Mouse (Mus musculus) midbrain, embryonic 13.5 days (tissue): ENCODE data around the gene Slc36a2. TPM values are rescaled to one million over a fixed set of nuclear protein-coding genes. Genes with fewer than 3 reads are reported as not detected.

Source experiments
- ATAC-seq: fragments of 200-750 bp; cut with Nextera tagmentation; 2 replicates; pipeline ENCODE4 v1.8.0; 2017; ENCODE audit warnings: mild to moderate bottlenecking, moderate TSS enrichment, moderate library complexity
- H3K27ac ChIP-seq: fragments of 300-500 bp; sonication (generic); 2 replicates; pipeline ENCODE4 v1.5.1; 2015; ENCODE audit warnings: inconsistent platforms, mild to moderate bottlenecking, moderate library complexity
- H3K27me3 ChIP-seq: fragments of 300-500 bp; sonication (generic); 2 replicates; pipeline ENCODE4 v1.6.1; 2015; ENCODE audit warnings: mild to moderate bottlenecking, inconsistent platforms
- H3K36me3 ChIP-seq: fragments of 300-500 bp; sonication (generic); 2 replicates; pipeline ENCODE4 v1.6.1; 2015; ENCODE audit warnings: mild to moderate bottlenecking, inconsistent platforms
- H3K4me1 ChIP-seq: fragments of 300-500 bp; sonication (generic); replicated peaks from 2 replicates; pipeline ENCODE4 v1.6.1; 2015; ENCODE audit warnings: inconsistent platforms
- H3K4me2 ChIP-seq: fragments of 300-500 bp; sonication (generic); replicated peaks from 2 replicates; pipeline ENCODE4 v1.6.1; 2015; ENCODE audit warnings: moderate library complexity, mild to moderate bottlenecking, inconsistent platforms
- H3K4me3 ChIP-seq: fragments of 300-500 bp; sonication (generic); replicated peaks from 2 replicates; pipeline ENCODE4 v1.5.1; 2015; ENCODE audit warnings: mild to moderate bottlenecking, inconsistent platforms
- H3K9ac ChIP-seq: fragments of 300-500 bp; sonication (generic); replicated peaks from 2 replicates; pipeline ENCODE4 v1.6.1; 2015; ENCODE audit warnings: mild to moderate bottlenecking, inconsistent platforms
- H3K9me3 ChIP-seq: fragments of 300-500 bp; sonication (generic); 2 replicates; pipeline ENCODE4 v1.6.1; 2016; ENCODE audit warnings: mild to moderate bottlenecking, inconsistent platforms
- WGBS: fragments of 180-500 bp; shearing (Covaris S2); methylation state at CpG from one replicate; pipeline ENCODE4 v1.1.7; 2015; 5-methylcytosine and 5-hydroxymethylcytosine counted together
- polyA plus RNA-seq: library from polyadenylated mRNA; unstranded; fragments of >200 nt; fragmentation: Nextera tagmentation; extraction: Ambion mirVana; gene quantifications from 2 replicates; pipeline ENCODE4 v1.2.1, GENCODE M21; 2015

The Slc36a2 gene
- polyA plus RNA-seq, 1 experiment from 2014 or later = 0.27 TPM

GRCm38 (mm10) chr11:55148461-55148860, 36.4 kb downstream of the Slc36a2 start:
- Histone ChIP-seq H3K27me3 (no peaks in the 10 kb centered on the region), H3K9ac (no peak overlapping the region), H3K4me3 (no peak overlapping the region), H3K4me1 (no peaks in the 10 kb centered on the region), H3K9me3 (no peaks in the 10 kb centered on the region), H3K4me2 (no peak overlapping the region), H3K36me3 (no peaks in the 10 kb centered on the region), H3K27ac (no peak overlapping the region)
- 87% methylated on average over 4 of the region's 4 CpGs for WGBS
- no peak for ATAC-seq

DNA sequence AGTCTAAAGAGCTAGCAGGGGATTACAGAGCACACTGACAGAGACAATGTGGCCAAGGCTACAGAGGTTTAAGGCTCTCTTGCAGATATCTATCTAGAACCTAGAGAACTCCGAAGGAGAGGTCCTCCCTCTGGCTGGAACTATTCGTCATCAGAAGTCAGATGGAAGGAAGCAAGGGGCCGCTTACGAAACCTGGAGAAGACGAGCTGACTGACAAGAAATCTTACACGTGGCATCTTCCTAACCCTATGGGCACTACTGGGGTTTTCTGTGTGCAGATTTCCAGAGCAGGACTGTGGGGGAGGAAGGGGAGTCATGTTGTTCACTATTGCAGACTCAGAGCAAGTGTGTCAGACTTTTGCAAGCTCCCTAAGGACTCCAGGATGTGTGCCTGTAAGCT, 37.5 kb downstream of the Slc36a2 start:
- no peaks in the 10 kb centered on the region for H3K27me3 ChIP-seq
- H3K27ac ChIP-seq = no peak overlapping the region
- no peaks in the 10 kb centered on the region for H3K4me1 ChIP-seq
- no peak overlapping the region for H3K4me2 ChIP-seq
- WGBS = 53% methylated on average over 6 of the region's 6 CpGs
- no peak overlapping the region for H3K4me3 ChIP-seq
- H3K9me3 ChIP-seq = no peaks in the 10 kb centered on the region
- no peaks in the 10 kb centered on the region for H3K36me3 ChIP-seq
- ATAC-seq = no peak
- H3K9ac ChIP-seq = no peak overlapping the region

GRCm38 (mm10) chr11:55146855-55147254, 38.0 kb downstream of the Slc36a2 start:
- 43% methylated on average over 1 of the region's 1 CpGs for WGBS
- H3K36me3 ChIP-seq = no peaks in the 10 kb centered on the region
- no peaks in the 10 kb centered on the region for H3K27me3 ChIP-seq
- H3K4me3 ChIP-seq = no peak overlapping the region
- H3K9ac ChIP-seq = no peak overlapping the region
- no peaks in the 10 kb centered on the region for H3K9me3 ChIP-seq
- H3K27ac ChIP-seq = no peak overlapping the region
- H3K4me1 ChIP-seq = no peaks in the 10 kb centered on the region
- ATAC-seq = no peak
- no peak overlapping the region for H3K4me2 ChIP-seq

- Histone ChIP-seq H3K9me3 (no peaks in the 10 kb centered on the region), H3K4me3 (no peak overlapping the region), H3K4me1 (no peaks in the 10 kb centered on the region), H3K4me2 (no peak overlapping the region), H3K9ac (no peak overlapping the region), H3K27ac (no peak overlapping the region), H3K27me3 (no peaks in the 10 kb centered on the region), H3K36me3 (no peaks in the 10 kb centered on the region)
- ATAC-seq = no peak
- 80% methylated on average over 5 of the region's 5 CpGs for WGBS
These were observed 40.9 kb downstream of the Slc36a2 start for GRCm38 (mm10) chr11:55144011-55144410.

- Histone ChIP-seq H3K27me3 (no peaks in the 10 kb centered on the region), H3K4me3 (no peak overlapping the region), H3K4me2 (no peak overlapping the region), H3K9ac (no peak overlapping the region), H3K27ac (no peak overlapping the region), H3K9me3 (no peaks in the 10 kb centered on the region), H3K36me3 (no peaks in the 10 kb centered on the region), H3K4me1 (no peaks in the 10 kb centered on the region)
- 81% methylated on average over 4 of the region's 4 CpGs for WGBS
- ATAC-seq = no peak
These were observed 43.4 kb downstream of the Slc36a2 start for GRCm38 (mm10) chr11:55141502-55141901.

DNA sequence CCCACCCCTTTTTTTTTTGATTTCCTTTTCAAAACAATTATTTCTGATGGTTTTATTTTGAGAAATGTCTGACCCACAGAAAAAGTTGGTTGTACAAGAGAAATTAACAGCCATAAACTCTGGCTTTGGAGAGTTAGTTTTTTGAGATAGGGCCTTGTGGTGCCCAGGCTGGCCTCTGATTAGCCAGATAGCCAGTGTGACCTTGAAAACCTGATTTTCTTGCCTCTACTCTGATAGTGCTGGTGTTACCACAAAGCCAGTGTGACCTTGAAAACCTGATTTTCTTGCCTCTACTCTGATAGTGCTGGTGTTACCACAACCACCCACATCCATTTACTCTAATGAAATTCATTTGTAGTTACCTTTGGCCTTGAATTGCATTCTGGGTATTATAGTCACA, 47.2 kb downstream of the Slc36a2 start:
- Histone ChIP-seq H3K36me3 (no peaks in the 10 kb centered on the region), H3K27ac (no peak overlapping the region), H3K4me2 (no peak overlapping the region), H3K9ac (no peak overlapping the region), H3K9me3 (no peaks in the 10 kb centered on the region), H3K4me1 (no peaks in the 10 kb centered on the region), H3K4me3 (no peak overlapping the region), H3K27me3 (no peaks in the 10 kb centered on the region)
- ATAC-seq = no peak

DNA sequence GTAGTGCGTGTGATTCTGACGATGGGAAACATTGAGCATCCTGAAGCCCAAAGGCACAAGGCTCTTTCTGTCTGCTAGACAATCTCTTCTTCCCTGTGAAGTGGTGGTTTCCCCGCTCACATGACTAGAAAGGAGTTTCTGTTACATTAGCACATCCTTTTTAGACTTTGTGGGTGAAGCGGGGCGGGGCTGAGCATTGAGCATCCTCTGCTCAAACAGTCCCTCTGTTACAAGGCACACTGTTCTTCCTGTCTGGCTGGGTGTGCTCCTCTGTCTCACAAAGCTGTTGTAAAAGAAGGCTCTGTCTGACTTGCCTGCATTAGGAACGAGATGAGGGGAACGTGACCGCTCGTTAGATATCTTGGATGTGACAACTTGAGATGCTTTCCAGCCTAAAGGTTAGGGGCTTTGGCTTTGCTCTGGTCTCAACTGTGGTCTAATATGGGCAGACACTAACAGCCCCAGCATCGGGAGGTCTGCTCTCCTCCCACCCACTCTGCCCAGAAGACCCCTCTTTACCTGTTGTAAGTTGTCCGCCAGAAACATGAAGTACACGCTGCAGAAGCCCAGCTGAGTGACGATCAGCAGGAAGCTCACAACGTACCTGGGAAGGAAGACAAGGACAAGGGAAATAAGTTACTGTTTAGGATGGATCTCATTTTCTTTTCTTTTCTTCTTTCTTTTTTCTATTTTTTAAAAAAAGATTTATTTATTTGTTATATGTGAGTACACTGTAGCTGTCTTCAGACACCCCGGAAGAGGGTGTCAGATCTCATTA, 47.9 kb downstream of the Slc36a2 start:
- Histone ChIP-seq H3K9ac (no peak overlapping the region), H3K4me2 (no peak overlapping the region), H3K27me3 (no peaks in the 10 kb centered on the region), H3K9me3 (no peaks in the 10 kb centered on the region), H3K4me1 (no peaks in the 10 kb centered on the region), H3K36me3 (no peaks in the 10 kb centered on the region), H3K27ac (no peak overlapping the region), H3K4me3 (no peak overlapping the region)
- 88% methylated on average over 15 of the region's 15 CpGs for WGBS
- no peak for ATAC-seq

DNA sequence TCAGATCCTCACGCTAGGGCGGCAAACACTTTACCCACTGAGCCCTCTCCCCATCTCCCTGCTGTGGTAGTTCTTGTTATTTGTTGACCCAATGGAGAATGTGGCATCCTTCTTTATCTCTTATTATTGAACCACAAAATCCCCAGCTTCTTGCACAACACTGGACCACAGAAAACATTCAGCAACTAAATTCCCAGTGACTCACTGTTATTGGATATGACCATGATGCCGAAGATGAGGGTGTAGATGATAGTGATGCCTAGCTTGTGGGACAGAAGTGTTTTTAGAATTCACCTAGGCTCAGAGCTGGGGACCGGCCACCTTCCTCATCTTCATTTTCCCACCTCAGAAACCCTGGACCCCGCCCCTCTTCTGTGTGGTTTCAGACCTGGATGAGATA, 50.0 kb downstream of the Slc36a2 start:
- no peak for ATAC-seq
- no peak overlapping the region for H3K4me2 ChIP-seq
- no peak overlapping the region for H3K27ac ChIP-seq
- no peaks in the 10 kb centered on the region for H3K27me3 ChIP-seq
- no peak overlapping the region for H3K4me3 ChIP-seq
- WGBS = 95% methylated on average over 5 of the region's 5 CpGs
- no peaks in the 10 kb centered on the region for H3K4me1 ChIP-seq
- H3K36me3 ChIP-seq = no peaks in the 10 kb centered on the region
- H3K9me3 ChIP-seq = no peaks in the 10 kb centered on the region
- H3K9ac ChIP-seq = no peak overlapping the region

DNA sequence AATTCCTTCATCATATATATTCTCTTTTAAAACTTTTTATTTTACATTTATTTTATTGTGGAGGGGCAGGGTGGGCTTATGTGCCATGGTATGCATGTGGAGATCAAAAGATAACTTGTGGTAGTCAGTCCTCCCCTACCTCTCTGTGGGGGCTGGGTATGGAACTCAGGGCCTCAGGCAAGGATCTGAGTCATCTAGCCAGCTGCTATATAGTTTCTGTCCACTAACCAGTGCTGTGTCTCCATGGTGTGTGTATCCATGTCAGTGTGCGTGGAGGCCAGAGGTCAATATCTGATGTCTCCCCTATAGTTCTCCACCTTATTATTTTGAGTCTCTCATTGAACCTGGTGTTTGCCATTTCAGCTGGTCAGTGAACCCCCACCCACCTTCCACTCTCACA, 50.5 kb downstream of the Slc36a2 start:
- no peak overlapping the region for H3K9ac ChIP-seq
- H3K27me3 ChIP-seq = no peaks in the 10 kb centered on the region
- H3K4me1 ChIP-seq = no peaks in the 10 kb centered on the region
- H3K27ac ChIP-seq = no peak overlapping the region
- H3K4me3 ChIP-seq = no peak overlapping the region
- no peaks in the 10 kb centered on the region for H3K9me3 ChIP-seq
- no peak overlapping the region for H3K4me2 ChIP-seq
- ATAC-seq = no peak
- no peaks in the 10 kb centered on the region for H3K36me3 ChIP-seq
- 97% methylated on average over 1 of the region's 1 CpGs for WGBS

- no peak overlapping the region for H3K27ac ChIP-seq
- H3K4me2 ChIP-seq = no peak overlapping the region
- 94% methylated on average over 1 of the region's 1 CpGs for WGBS
- no peaks in the 10 kb centered on the region for H3K27me3 ChIP-seq
- no peak for ATAC-seq
- H3K9ac ChIP-seq = no peak overlapping the region
- H3K4me3 ChIP-seq = no peak overlapping the region
- no peaks in the 10 kb centered on the region for H3K9me3 ChIP-seq
- no peaks in the 10 kb centered on the region for H3K4me1 ChIP-seq
- no peaks in the 10 kb centered on the region for H3K36me3 ChIP-seq
These were observed 51.7 kb downstream of the Slc36a2 start for GRCm38 (mm10) chr11:55133204-55133603.

DNA sequence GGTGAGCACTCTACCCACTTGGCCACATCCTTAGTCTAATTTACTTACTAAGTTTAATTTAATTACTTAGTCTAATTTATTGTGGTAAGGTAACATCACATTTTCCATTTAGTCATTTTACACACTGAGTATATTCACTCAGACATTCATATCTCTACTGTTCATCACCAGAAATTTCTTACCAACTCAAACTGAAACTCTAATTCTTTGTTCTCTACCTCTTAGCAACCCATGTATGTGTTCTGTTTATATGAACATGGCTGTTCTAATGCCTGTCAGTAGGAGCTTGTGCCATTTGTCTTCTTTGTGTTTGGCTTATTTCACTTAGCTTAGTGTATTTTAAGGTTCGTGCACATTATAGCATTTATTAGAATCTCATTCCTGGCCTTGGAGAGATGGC, 52.9 kb downstream of the Slc36a2 start:
- H3K27me3 ChIP-seq = no peaks in the 10 kb centered on the region
- no peak overlapping the region for H3K4me2 ChIP-seq
- H3K9ac ChIP-seq = no peak overlapping the region
- no peak overlapping the region for H3K4me3 ChIP-seq
- H3K27ac ChIP-seq = no peak overlapping the region
- ATAC-seq = no peak
- H3K36me3 ChIP-seq = no peaks in the 10 kb centered on the region
- no peaks in the 10 kb centered on the region for H3K9me3 ChIP-seq
- 84% methylated on average over 1 of the region's 1 CpGs for WGBS
- H3K4me1 ChIP-seq = no peaks in the 10 kb centered on the region

- no peaks in the 10 kb centered on the region for H3K27me3 ChIP-seq
- H3K9ac ChIP-seq = no peak overlapping the region
- H3K9me3 ChIP-seq = no peaks in the 10 kb centered on the region
- no peak overlapping the region for H3K27ac ChIP-seq
- no peak for ATAC-seq
- no peaks in the 10 kb centered on the region for H3K4me1 ChIP-seq
- 89% methylated on average over 11 of the region's 11 CpGs for WGBS
- H3K36me3 ChIP-seq = no peaks in the 10 kb centered on the region
- H3K4me2 ChIP-seq = no peak overlapping the region
- no peak overlapping the region for H3K4me3 ChIP-seq
These were observed 53.7 kb downstream of the Slc36a2 start for GRCm38 (mm10) chr11:55131077-55131742.

GRCm38 (mm10) chr11:55128411-55128810, 56.5 kb downstream of the Slc36a2 start:
- no peak overlapping the region for H3K9ac ChIP-seq
- no peaks in the 10 kb centered on the region for H3K9me3 ChIP-seq
- ATAC-seq = no peak
- no peaks in the 10 kb centered on the region for H3K27me3 ChIP-seq
- no peaks in the 10 kb centered on the region for H3K36me3 ChIP-seq
- no peak overlapping the region for H3K27ac ChIP-seq
- no peak overlapping the region for H3K4me3 ChIP-seq
- no peaks in the 10 kb centered on the region for H3K4me1 ChIP-seq
- no peak overlapping the region for H3K4me2 ChIP-seq
- 72% methylated on average over 3 of the region's 3 CpGs for WGBS
